ENCODE assay signal across 33 mouse cellular contexts in genomic region chr5:91332079-91332865, GRCm38 (mm10).
DNase-seq lines count a peak whose midpoint lies in the region; ATAC-seq and TF ChIP-seq lines count a peak whose summit lies in the region.
"Had no signal": no experiment of that assay in that cellular context is flagged by ENCODE, and none has a peak within 500 bp of the region (broad histone marks: within the 10 kb centered on the region; RNA-seq: fewer than 3 reads in every experiment).

No protein-coding gene starts in this region.

- no peak for ATAC-seq in kidney, postnatal 0 days (replicated peaks; ENCODE audit: low FRiP score, low read depth)
- ATAC-seq in kidney, embryonic 14.5 days (ENCODE audit: low FRiP score, low TSS enrichment), result no peak
- peak; percentile 67; the same call in 1 of the 2 replicates for ATAC-seq in stomach, postnatal 0 days (ENCODE audit: low FRiP score, low TSS enrichment)
- ATAC-seq in liver, postnatal 0 days, result no peak
- ATAC-seq: inflammation-experienced regulatory T-cells, adult 6 months; midbrain, embryonic 13.5 days; Patski had no signal

- H3K4me2 ChIP-seq in kidney, postnatal 0 days (ENCODE audit: low read length), result no peak overlapping the region
- H3K4me2 ChIP-seq in kidney, embryonic 14.5 days (replicated peaks; ENCODE audit: low read depth, low read length), result no peak overlapping the region
- no peak overlapping the region for H3K4me2 ChIP-seq in stomach, postnatal 0 days (replicated peaks; ENCODE audit: low read depth)
- no peak overlapping the region for H3K4me2 ChIP-seq in liver, postnatal 0 days (ENCODE audit: low read depth, low read length)
- H3K4me2 ChIP-seq: embryonic facial prominence, embryonic 15.5 days; forebrain, embryonic 12.5 days; heart, embryonic 15.5 days; hindbrain, embryonic 12.5 days; limb, embryonic 15.5 days; liver, embryonic 13.5 days; midbrain, embryonic 13.5 days had no signal

- H3K27ac ChIP-seq in kidney, postnatal 0 days, result no peak overlapping the region
- H3K27ac ChIP-seq in kidney, embryonic 14.5 days (ENCODE audit: low read depth, low read length), result no peak overlapping the region
- 0 out of 2 replicates have a peak overlapping the region, but pooled peaks have one; percentile 41 for H3K27ac ChIP-seq in stomach, postnatal 0 days (replicated peaks)
- no peak overlapping the region for H3K27ac ChIP-seq in liver, postnatal 0 days (ENCODE audit: low read depth)
- H3K27ac ChIP-seq: embryonic facial prominence, embryonic 15.5 days; forebrain, embryonic 12.5 days; heart, embryonic 10.5 days; heart, embryonic 15.5 days; hindbrain, embryonic 12.5 days; limb, embryonic 10.5 days; limb, embryonic 15.5 days; liver, embryonic 13.5 days; midbrain, embryonic 13.5 days had no signal

- no peak for TF ChIP-seq CTCF in kidney, postnatal 0 days (IDR thresholded peaks at IDR 0.05; ENCODE audit: low read depth)
- no peak for TF ChIP-seq CTCF in stomach, postnatal 0 days (IDR thresholded peaks at IDR 0.05; ENCODE audit: low read depth)
- TF ChIP-seq CTCF in liver, postnatal 0 days (IDR thresholded peaks at IDR 0.05; ENCODE audit: low read depth), result no peak

- WGBS in kidney, postnatal 0 days, result 57% methylated on average over 4 of the region's 4 CpGs
- 71% methylated on average over 4 of the region's 4 CpGs for WGBS in kidney, embryonic 14.5 days
- 34% methylated on average over 4 of the region's 4 CpGs for WGBS in stomach, postnatal 0 days
- WGBS in liver, postnatal 0 days (ENCODE audit: insufficient replicate concordance), result 63% methylated on average over 4 of the region's 4 CpGs

- H3K9ac ChIP-seq in kidney, postnatal 0 days (ENCODE audit: low read depth, low read length), result no peak overlapping the region
- no peak overlapping the region for H3K9ac ChIP-seq in kidney, embryonic 14.5 days (ENCODE audit: low read depth, low read length)
- H3K9ac ChIP-seq in stomach, postnatal 0 days (ENCODE audit: low read length), result no peak overlapping the region
- H3K9ac ChIP-seq in liver, postnatal 0 days (replicated peaks), result no peak overlapping the region
- H3K9ac ChIP-seq: embryonic facial prominence, embryonic 15.5 days; forebrain, embryonic 12.5 days; heart, embryonic 15.5 days; hindbrain, embryonic 12.5 days; limb, embryonic 15.5 days; liver, embryonic 13.5 days; midbrain, embryonic 13.5 days had no signal

- DNase-seq in embryo, embryonic 10 days (ENCODE audit: low spot score), result peak; percentile 6
- DNase-seq in embryo, embryonic 9.5 days (ENCODE audit: extremely low spot score), result no peak
- peak; percentile 27 for DNase-seq in kidney, postnatal 0 days (ENCODE audit: low spot score)
- DNase-seq in adipocyte (ENCODE audit: low spot score), result peak; percentile 20
- peak; percentile 23 for DNase-seq in stomach, postnatal 0 days (ENCODE audit: low spot score)
- DNase-seq in liver, postnatal 0 days, result no peak
- DNase-seq: adrenal gland, postnatal 14 days; cerebellum, adult 11 months; cerebellum, adult 9-10 months; cerebellum, postnatal 36 days; embryo, embryonic 11 days; gastrocnemius, postnatal 25 days; heart, adult 11 months; kidney, adult 18-20 months; kidney, postnatal 10 days; liver, embryonic 13.5 days; lung, adult 2 months; lung, postnatal 4 days; thymus, adult 2 months; thymus, postnatal 4 days had no signal

- no peaks in the 10 kb centered on the region for H3K36me3 ChIP-seq in kidney, postnatal 0 days (ENCODE audit: insufficient read depth, low read length)
- no peaks in the 10 kb centered on the region for H3K36me3 ChIP-seq in kidney, embryonic 14.5 days (ENCODE audit: control insufficient read depth, insufficient read depth, low read length)
- no peaks in the 10 kb centered on the region for H3K36me3 ChIP-seq in stomach, postnatal 0 days (ENCODE audit: control insufficient read depth, insufficient read depth, low read length)
- no peaks in the 10 kb centered on the region for H3K36me3 ChIP-seq in liver, postnatal 0 days (replicated peaks; ENCODE audit: insufficient read depth, low read length)
- H3K36me3 ChIP-seq: embryonic facial prominence, embryonic 15.5 days; forebrain, embryonic 12.5 days; G1E; heart, embryonic 10.5 days; heart, embryonic 15.5 days; hindbrain, embryonic 12.5 days; limb, embryonic 10.5 days; limb, embryonic 15.5 days; liver, embryonic 13.5 days; midbrain, embryonic 13.5 days had no signal

- no peaks in the 10 kb centered on the region for H3K9me3 ChIP-seq in kidney, postnatal 0 days (replicated peaks; ENCODE audit: low read length)
- no peaks in the 10 kb centered on the region for H3K9me3 ChIP-seq in kidney, embryonic 14.5 days (ENCODE audit: control insufficient read depth, low read length)
- H3K9me3 ChIP-seq in stomach, postnatal 0 days (ENCODE audit: control insufficient read depth, low read length), result no peaks in the 10 kb centered on the region
- H3K9me3 ChIP-seq in liver, postnatal 0 days (ENCODE audit: low read length), result no peaks in the 10 kb centered on the region
- H3K9me3 ChIP-seq: embryonic facial prominence, embryonic 15.5 days; forebrain, embryonic 12.5 days; G1E; heart, embryonic 10.5 days; heart, embryonic 15.5 days; limb, embryonic 10.5 days; limb, embryonic 15.5 days; liver, embryonic 13.5 days; midbrain, embryonic 13.5 days had no signal

- no peaks in the 10 kb centered on the region for H3K27me3 ChIP-seq in kidney, postnatal 0 days (ENCODE audit: insufficient read depth, low read length)
- H3K27me3 ChIP-seq in kidney, embryonic 14.5 days (ENCODE audit: control insufficient read depth, insufficient read depth, low read length), result no peaks in the 10 kb centered on the region
- no peaks in the 10 kb centered on the region for H3K27me3 ChIP-seq in stomach, postnatal 0 days (ENCODE audit: control insufficient read depth, insufficient read depth, low read length)
- no peaks in the 10 kb centered on the region for H3K27me3 ChIP-seq in liver, postnatal 0 days (ENCODE audit: insufficient read depth, low read length)
- H3K27me3 ChIP-seq: embryonic facial prominence, embryonic 15.5 days; forebrain, embryonic 12.5 days; heart, embryonic 15.5 days; hindbrain, embryonic 12.5 days; limb, embryonic 15.5 days; liver, embryonic 13.5 days; megakaryocyte, embryonic 14.5 days; midbrain, embryonic 13.5 days had no signal

- no peak overlapping the region for H3K4me3 ChIP-seq in kidney, postnatal 0 days (replicated peaks; ENCODE audit: low read depth, low read length)
- H3K4me3 ChIP-seq in kidney, embryonic 14.5 days (ENCODE audit: low read length), result no peak overlapping the region
- no peak overlapping the region for H3K4me3 ChIP-seq in stomach, postnatal 0 days (ENCODE audit: low read depth, low read length)
- H3K4me3 ChIP-seq in liver, postnatal 0 days (ENCODE audit: low read depth, low read length), result no peak overlapping the region
- H3K4me3 ChIP-seq: embryonic facial prominence, embryonic 15.5 days; forebrain, embryonic 12.5 days; heart, embryonic 10.5 days; heart, embryonic 15.5 days; hindbrain, embryonic 12.5 days; limb, embryonic 10.5 days; limb, embryonic 15.5 days; liver, embryonic 13.5 days; megakaryocyte, embryonic 14.5 days; midbrain, embryonic 13.5 days had no signal

- H3K4me1 ChIP-seq in kidney, postnatal 0 days (replicated peaks; ENCODE audit: insufficient read depth, low read length), result no peaks in the 10 kb centered on the region
- no peaks in the 10 kb centered on the region for H3K4me1 ChIP-seq in kidney, embryonic 14.5 days (ENCODE audit: control insufficient read depth, insufficient read depth, low read length)
- H3K4me1 ChIP-seq in stomach, postnatal 0 days (replicated peaks; ENCODE audit: control insufficient read depth, insufficient read depth), result no peaks in the 10 kb centered on the region
- no peaks in the 10 kb centered on the region for H3K4me1 ChIP-seq in liver, postnatal 0 days (ENCODE audit: insufficient read depth)
- H3K4me1 ChIP-seq: embryonic facial prominence, embryonic 15.5 days; forebrain, embryonic 12.5 days; heart, embryonic 10.5 days; heart, embryonic 15.5 days; hindbrain, embryonic 12.5 days; limb, embryonic 10.5 days; limb, embryonic 15.5 days; liver, embryonic 13.5 days; megakaryocyte, embryonic 14.5 days; midbrain, embryonic 13.5 days had no signal

- no peak for TF ChIP-seq EP300 in stomach, postnatal 0 days (optimal IDR thresholded peaks at IDR 0.05)
- TF ChIP-seq EP300 in liver, postnatal 0 days (IDR thresholded peaks at IDR 0.05; ENCODE audit: low read depth), result no peak

Comparison
In these comparisons a context has a peak if more than half of its experiments do, and no peak if none do; other contexts are left out.
1. DNase-seq: peak in embryo, embryonic 10 days (single experiment), kidney, postnatal 0 days (single experiment), adipocyte (single experiment) and stomach, postnatal 0 days (single experiment); none in embryo, embryonic 9.5 days (single experiment) and liver, postnatal 0 days (single experiment).